Mouse (Mus musculus): Measurements from ENCODE around the gene Pax2.
"Not testable (repeated sequence)": the region's sequence is repeated elsewhere in the genome, so short reads cannot be mapped to it uniquely, and the experiment has no call there.

Gene Pax2

GRCm38 (mm10) chr19:44835042-44835930, 79.4 kb downstream of the Pax2 start:
- no peak for DNase-seq (ENCODE audit: low spot score in 2 of 2)

GRCm38 (mm10) chr19:44835931-44836861, 80.4 kb downstream of the Pax2 start:
- no peak for DNase-seq (ENCODE audit: low spot score in 2 of 2)

GRCm38 (mm10) chr19:44837426-44838205, 81.8 kb downstream of the Pax2 start:
- DNase-seq (ENCODE audit: low spot score in 2 of 2), result no peak

GRCm38 (mm10) chr19:44838321-44838720, 82.5 kb downstream of the Pax2 start:
- no peak for DNase-seq (ENCODE audit: low spot score in 2 of 2)

- DNase-seq (ENCODE audit: low spot score in 2 of 2), result not testable (repeated sequence)
Measured at GRCm38 (mm10) chr19:44842661-44843060, 86.8 kb downstream of the Pax2 start.

- no peak for DNase-seq (ENCODE audit: low spot score in 2 of 2)
Measured at GRCm38 (mm10) chr19:44849465-44849864, 93.6 kb downstream of the Pax2 start.

- no peak for DNase-seq (ENCODE audit: low spot score in 2 of 2)
Measured at GRCm38 (mm10) chr19:44858671-44859070, 102.8 kb downstream of the Pax2 start.

- DNase-seq (ENCODE audit: low spot score in 2 of 2), result no peak
Measured at GRCm38 (mm10) chr19:44868766-44869165, 112.9 kb downstream of the Pax2 start.

- no peak for DNase-seq (ENCODE audit: low spot score in 2 of 2)
Measured at GRCm38 (mm10) chr19:44874186-44874898, 118.5 kb downstream of the Pax2 start.

GRCm38 (mm10) chr19:44874928-44875327, 119.1 kb downstream of the Pax2 start:
- DNase-seq (ENCODE audit: low spot score in 2 of 2), result no peak

GRCm38 (mm10) chr19:44875718-44876117, 119.9 kb downstream of the Pax2 start:
- no peak for DNase-seq (ENCODE audit: low spot score in 2 of 2)

GRCm38 (mm10) chr19:44876529-44876928, 120.7 kb downstream of the Pax2 start:
- no peak for DNase-seq (ENCODE audit: low spot score in 2 of 2)

GRCm38 (mm10) chr19:44882552-44883024, 126.7 kb downstream of the Pax2 start:
- DNase-seq (ENCODE audit: low spot score in 2 of 2), result no peak

- DNase-seq (ENCODE audit: low spot score in 2 of 2), result no peak
Measured at GRCm38 (mm10) chr19:44884331-44884730, 128.5 kb downstream of the Pax2 start.

- DNase-seq (ENCODE audit: low spot score in 2 of 2), result no peak
Measured at GRCm38 (mm10) chr19:44886475-44886874, 130.6 kb downstream of the Pax2 start.

Data from spleen, postnatal 14 days (tissue).